Mouse (Mus musculus) 416B (cell line): ENCODE data around the gene Plxna3.

Experiments
- DNase-seq: peaks from one replicate; pipeline ENCODE4 v3.0.0; 2011; ENCODE audit warnings: low read depth

The Plxna3 gene

DNA sequence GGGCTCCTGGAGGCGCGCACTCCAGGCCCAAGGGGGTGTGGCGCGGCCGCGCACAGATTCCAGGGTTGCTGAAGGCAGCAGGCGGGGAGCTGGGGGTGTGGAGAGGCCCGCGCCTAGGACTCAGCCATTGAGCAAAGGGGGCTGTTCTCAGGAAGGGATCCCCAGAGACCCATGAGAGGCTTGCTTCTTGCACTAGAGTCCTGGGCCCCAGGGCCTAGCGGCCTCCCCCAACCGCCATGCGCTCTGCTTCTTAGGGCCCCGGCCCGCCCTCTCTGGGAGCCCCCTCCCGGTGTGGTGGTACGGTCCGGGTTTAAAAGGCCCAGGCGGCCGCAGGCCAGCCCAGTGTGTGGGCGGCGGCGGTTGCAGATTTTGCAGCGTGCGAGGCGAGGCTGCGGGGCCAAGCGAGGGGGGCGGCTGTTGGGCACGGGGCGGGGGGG is at the start of gene Plxna3:
Gene Plxna3 (plus strand): TSS at position 342 of the 437 bp plus-strand sequence.
- no peak for DNase-seq

- DNase-seq: no peak
These were observed 47.7 kb upstream of the Plxna3 start for GRCm38 (mm10) chrX:74281041-74281731.

DNA sequence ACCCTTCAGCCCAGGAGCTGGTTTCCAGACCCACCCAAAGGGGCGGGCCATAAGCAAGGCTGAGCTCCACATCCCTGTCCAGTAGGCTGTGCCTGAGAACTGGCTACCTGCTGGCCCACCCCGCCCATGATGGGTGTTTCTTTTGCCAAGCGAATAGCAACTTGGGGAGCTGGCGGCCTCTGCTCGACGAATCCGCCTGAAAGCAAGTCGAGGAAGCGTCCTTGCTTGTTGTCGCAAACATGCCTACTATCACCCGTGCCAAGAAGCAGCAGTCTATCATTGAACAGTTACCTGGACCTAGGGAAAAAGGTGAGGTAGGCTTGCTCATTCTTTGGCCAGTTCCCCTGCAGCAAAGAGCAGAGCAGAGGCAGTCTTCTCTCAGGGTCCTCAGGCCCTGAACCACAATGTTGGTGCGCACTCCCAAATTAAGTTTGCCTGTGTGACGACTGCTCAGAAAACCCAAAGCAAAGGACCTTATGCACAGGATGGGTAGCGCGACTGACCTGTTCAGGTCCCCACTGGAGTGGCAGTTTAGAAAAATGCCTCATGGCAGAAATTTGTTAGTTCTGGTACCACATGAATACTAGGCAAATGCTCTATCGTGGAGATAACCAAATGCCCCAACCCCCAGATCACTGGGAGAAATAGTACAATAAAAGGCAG is 47.0 kb upstream of the Plxna3 start, which contains the start of the genes Taz and Dnase1l1:
Gene Taz (plus strand): TSS at position 181 of the 663 bp plus-strand sequence.
Gene Dnase1l1 (minus strand): TSS at position 606 of the 663 bp plus-strand sequence.
- peak; percentile 93 for DNase-seq

DNA sequence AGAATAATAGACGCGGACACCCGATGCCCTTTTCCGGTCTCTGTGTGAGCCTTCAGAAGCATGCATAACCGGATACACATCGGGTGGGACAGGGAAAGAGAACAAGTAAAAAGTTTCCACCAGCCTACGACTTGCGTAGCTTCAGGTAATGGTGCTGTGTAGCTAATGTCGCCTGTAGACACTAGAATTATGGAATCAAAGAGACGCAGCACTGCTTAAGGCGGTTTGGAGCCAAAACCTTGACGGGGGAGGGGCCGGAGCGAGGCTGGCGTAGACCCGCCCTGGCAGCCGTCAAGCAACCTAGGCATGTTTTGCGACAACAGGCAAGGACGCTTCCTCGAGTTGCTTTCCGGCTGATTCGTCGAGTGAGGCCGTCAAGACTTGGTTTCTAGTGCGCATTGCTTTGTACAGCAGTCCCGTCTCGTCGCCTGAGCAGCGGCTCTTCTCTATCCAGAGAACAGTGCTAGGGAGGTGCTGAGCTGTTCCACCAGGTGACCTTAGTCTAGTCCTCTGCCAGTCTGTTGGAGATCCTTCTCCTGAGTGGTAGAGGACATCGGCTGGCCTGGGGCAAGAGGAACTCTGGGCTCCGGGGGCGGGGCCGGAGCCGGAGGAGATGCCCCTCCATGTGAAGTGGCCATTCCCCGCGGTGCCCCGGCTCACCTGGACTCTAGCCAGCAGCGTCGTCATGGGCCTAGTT is 46.3 kb upstream of the Plxna3 start:
- DNase-seq: peak; percentile 93

DNA sequence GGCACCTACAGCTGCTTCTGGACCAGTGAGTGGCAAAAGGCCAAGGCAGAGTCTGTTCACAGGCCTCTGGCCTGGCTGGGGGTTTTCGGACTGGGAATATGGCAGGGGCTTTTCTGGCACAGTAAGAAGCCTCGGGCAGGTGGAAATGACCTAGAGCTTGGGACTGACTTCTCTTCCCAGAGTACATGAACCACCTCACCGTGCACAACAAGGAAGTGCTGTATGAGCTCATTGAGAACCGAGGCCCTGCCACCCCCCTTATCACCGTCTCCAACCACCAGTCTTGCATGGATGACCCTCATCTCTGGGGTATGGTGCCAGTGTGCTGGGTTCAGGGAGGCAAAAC is 45.8 kb upstream of the Plxna3 start:
- DNase-seq: no peak

DNA sequence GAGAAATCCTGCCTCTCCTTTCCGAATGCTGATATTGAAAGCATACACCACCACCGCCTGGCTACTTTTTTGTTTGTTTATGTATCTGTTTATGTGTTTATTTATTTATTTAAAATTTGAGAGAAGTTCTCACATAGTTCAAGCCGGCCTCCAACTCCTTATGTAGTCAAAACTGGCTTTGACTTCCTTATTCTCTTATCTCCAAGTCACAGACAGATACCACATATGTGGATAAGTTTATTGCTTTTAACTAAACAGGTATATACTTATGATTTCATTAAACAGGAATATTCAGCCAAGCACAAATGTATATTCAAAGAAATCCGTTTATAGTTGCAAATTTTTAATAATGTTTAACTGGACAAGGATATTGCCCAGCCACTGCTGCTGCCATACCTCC is 35.4 kb upstream of the Plxna3 start:
- DNase-seq: no peak

GRCm38 (mm10) chrX:74296538-74297448 is 32.1 kb upstream of the Plxna3 start, which contains the start of gene Atp6ap1:
Gene Atp6ap1 (plus strand): TSS chrX:74297097.
- DNase-seq: peak; percentile 95

DNA sequence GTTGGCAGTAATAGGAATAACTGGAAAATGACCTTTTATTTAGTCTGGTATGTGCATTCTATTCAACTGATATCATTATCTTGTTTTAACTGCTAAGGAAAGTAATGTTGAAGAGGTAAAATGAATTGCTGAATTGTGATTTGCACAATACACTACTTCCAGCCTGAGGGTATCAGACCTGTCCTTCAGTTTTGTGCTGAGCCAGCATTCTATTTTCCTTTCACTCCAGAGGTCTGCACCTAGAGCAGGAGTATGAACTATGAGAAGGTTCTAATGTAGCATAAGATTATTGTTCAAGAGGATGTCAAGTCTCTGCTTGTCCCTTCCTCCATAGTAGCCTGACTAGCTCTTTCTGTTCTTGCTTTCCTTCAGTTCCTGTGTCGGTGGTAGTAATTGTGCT is 30.5 kb upstream of the Plxna3 start:
- DNase-seq: no peak

DNA sequence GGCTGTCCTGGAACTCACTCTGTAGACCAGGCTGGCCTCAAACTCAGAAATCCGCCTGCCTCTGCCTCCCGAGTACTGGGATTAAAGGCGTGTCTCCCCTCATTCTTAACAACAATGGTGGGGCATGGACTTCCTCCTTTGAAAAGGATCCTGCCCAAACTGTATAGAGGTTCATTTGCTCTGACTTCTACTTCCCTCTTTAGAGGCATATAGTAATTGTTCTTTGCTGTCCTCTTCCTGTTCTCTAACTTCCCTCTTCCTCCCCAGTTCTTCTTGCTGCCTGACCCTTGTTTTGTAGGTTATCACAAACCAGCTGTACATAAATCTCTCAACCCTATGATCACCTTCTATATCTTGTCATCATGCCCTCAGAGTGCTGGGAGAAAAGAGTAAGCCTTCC is 29.1 kb upstream of the Plxna3 start:
- no peak for DNase-seq

DNA sequence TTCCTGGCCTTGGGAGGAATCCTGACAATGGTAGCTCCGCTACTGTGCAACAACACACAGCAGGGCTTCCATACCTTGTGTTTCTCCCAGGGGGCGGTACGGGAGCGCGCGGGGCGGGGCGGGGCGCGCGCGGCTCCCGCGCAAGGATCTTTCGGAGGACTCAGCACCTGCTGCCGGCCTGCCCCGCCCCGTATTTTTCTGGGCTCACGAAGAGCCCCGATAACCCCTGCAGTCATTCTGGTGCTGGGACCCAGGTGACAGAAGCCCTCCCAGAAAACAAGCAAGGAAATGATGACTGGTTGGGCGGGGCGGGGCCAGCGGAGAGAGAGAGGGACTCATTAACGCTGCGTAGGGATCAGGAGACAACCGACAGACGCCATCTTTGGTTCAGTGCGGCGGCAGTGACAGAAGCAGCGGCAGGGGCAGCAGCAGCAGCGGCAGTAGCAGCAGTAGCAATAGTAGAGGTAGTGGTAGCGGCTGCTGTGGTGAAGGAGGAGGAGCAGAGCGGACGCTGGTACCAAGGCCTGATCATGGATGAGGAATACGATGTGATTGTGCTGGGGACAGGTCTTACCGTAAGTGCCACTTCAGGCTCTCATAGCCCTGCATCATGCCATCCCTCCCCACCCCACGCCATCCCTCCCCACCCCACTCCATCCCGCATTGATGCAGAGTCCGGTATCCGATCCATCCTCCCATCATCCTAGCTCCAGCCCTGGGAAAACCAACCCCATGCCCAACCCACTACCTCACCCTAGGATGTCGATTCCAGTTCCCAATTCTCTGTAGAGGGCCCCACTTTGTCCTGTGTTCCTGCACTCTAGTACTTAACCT is 23.8 kb upstream of the Plxna3 start, which contains the start of gene Gdi1:
Gene Gdi1 (plus strand): TSS at position 132 of the 834 bp plus-strand sequence.
- DNase-seq: peak; percentile 78

GRCm38 (mm10) chrX:74312540-74313464 is 16.1 kb upstream of the Plxna3 start, which contains the start of gene Fam50a:
Gene Fam50a (plus strand): TSS chrX:74313033.
- DNase-seq: peak; percentile 91

- DNase-seq: no peak
These were observed 377 bp downstream of the Plxna3 start for GRCm38 (mm10) chrX:74329215-74329671.

- DNase-seq: no peak
These were observed 1.5 kb downstream of the Plxna3 start for GRCm38 (mm10) chrX:74330166-74330930.

DNA sequence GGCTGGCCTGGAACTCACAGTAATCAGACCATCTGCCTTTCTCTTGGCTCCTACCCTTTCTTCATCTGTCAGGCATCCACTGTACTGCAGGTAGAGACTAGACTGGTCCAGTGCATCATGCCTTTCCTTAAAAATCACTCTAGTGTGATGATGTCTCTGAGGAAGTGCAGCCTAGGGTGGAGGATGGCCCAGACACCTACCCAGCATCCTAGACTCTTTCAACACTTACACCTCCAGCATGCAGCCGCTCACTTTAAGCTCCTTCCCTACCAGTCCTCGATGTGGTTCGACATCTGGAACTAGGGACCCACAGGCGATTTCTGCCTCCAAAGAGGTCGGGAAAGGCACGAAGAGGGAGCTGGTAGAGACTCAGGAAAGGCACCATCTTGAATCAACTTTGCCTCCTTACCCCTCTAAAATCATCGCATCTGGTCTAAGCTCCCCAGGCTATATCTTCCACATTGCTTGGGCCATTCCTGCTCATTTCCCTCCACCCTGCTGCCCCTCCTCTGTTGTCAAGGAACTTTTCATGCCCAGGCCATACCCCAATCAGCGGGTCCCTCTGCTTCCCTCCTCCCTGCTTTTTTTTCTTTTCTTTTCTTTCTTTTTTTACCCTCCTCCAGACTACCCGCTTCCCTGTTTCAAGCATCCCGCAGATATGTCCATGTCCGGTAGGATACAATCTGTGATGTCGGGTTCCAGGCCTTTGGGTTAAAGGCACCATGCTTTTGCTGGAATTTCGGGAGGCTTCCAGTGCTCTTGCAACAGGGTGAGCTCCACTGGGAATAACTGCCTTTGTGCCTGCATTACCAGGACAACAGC is 24.0 kb downstream of the Plxna3 start:
- DNase-seq: peak; percentile 11

- peak; percentile 80 for DNase-seq
These were observed 24.6 kb downstream of the Plxna3 start, which contains the start of gene Lage3 for GRCm38 (mm10) chrX:74353467-74353770. Gene Lage3 (minus strand): TSS chrX:74353618.

GRCm38 (mm10) chrX:74357069-74357468 is 28.2 kb downstream of the Plxna3 start:
- peak; percentile 6 for DNase-seq

DNA sequence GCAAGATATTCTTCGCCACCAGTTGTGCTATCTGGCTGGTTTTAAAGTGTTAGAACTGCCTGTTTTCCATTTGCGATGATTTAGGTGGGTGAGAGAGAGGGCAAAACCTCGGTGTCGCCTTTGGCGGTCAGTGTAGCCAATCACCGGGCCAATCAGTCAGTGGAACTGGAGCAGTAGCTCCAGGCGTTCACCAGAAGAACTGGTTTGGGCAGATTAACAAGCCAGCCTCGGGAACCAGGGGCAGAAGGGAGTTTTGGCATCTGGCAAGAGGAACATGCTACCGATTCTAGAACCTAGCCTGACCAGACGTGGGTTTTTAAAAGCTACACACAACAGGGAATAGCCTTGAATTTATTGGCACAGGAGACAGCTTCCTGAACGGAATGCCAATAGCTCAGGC is 30.3 kb downstream of the Plxna3 start:
- no peak for DNase-seq

GRCm38 (mm10) chrX:74367512-74367911 is 38.6 kb downstream of the Plxna3 start:
- no peak for DNase-seq
